Mouse (Mus musculus): ENCODE measurements around the gene 1700049E17Rik1.
"Not testable (repeated sequence)": the region's sequence is repeated elsewhere in the genome, so short reads cannot be mapped to it uniquely, and the experiment has no call there.

1700049E17Rik1 gene

DNA sequence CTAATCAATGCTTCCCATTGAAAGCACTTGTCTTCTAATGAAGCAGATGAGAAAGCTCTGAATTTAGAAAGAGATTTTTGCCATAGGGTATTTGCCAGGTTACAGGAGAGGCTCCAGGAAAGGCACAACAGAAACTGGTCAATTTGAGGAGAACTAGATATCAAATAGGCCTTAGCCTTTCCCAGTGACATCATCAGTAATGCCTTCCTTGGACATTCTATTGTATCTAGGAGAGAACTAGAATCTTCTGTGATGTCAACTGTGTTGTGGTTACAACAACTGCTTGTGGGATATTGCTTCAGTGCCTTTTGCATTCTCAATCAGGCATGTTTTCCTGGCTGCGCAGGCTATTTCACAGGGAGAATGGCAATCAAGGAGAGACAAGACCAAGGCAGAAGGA is at the start of gene 1700049E17Rik1:
1700049E17Rik1 (plus strand) TSS at position 301 of the 400 bp plus-strand sequence.
- DNase-seq, result not testable (repeated sequence)

- DNase-seq, result not testable (repeated sequence)
These were observed 17.6 kb upstream of the 1700049E17Rik1 start, which contains the start of gene Gm7980 for GRCm38 (mm10) chr14:41907190-41907589. Gm7980 (minus strand) TSS chr14:41907290.

DNA sequence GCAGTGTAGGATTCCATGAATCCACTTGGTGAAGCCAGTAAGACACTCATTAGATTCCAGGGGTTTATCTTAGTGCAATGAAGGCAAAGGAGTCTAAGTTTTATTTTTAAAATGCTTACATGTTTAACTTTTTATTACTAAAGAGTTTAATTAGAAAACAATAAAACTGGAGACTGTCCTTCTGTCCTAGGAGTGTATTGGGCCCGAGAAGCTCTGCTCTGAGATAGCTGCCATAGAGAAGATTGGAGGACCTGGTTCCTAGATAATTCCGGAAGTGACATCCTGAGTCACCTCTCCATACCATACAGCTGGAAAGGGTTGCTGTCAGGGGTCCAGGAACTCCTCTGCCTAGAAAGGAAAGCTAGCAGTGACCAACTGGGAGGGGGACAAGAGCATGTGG is 18.9 kb downstream of the 1700049E17Rik1 start, which contains the start of gene 1700024B05Rik:
1700024B05Rik (plus strand) TSS at position 301 of the 400 bp plus-strand sequence.
- not testable (repeated sequence) for DNase-seq

DNA sequence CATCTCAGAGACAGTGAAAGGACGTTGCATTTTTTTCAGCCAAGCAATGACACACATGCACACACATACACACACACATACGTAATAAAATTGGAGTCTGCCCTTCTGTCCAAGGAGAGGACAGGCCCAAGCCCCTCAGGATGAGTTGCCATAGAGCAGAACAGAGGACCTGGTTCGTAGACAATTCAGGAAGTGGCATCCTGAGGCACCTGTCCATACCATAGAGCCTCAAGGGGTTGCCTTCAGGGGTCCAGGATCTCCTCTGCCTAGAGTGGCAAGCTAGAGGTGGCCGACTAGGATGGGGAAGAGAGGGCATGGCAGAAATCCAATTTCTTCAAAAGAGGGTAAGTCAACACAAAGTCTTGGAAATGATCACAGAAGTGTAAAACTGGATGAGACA is 39.3 kb downstream of the 1700049E17Rik1 start:
- not testable (repeated sequence) for DNase-seq

- not testable (repeated sequence) for DNase-seq
These were observed 43.1 kb downstream of the 1700049E17Rik1 start, which contains the start of gene Gm6401 for GRCm38 (mm10) chr14:41967827-41968226. Gm6401 (minus strand) TSS chr14:41967927.

DNA sequence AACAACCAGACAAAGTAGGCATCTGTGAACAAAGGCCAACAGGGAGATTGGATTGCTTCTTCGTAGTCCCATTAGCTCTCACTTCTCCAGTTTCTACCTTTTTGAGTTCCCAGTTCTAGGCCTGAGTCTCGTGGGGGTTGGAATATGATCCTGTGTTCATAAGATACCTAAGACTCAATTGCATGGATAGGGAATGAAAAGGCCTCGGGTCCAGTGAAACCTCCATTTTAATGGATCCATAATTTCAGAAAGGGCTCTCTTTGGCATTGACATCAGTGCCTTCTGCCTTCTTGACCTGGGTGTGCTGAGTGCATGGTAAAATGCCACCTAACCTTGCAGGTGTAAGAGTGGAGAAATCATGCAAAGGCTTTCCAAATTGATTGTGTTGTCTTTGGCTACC is 43.8 kb downstream of the 1700049E17Rik1 start:
- not testable (repeated sequence) for DNase-seq
